Mouse (Mus musculus) spleen, adult 2 months (tissue): ENCODE measurements around the gene Dhx38.

Experiments
- CTCF ChIP-seq: fragments of 200-500 bp; IDR thresholded peaks from 2 replicates; pipeline ENCODE4 v1.5.1; 2011; ENCODE audit warnings: mild to moderate bottlenecking, inconsistent platforms; ENCODE audit not compliant: insufficient read depth, insufficient read length, insufficient replicate concordance; ENCODE audit errors: extremely low read depth
- POLR2A ChIP-seq: fragments of 200-500 bp; IDR thresholded peaks from 2 replicates; pipeline ENCODE4 v1.6.1; 2011; ENCODE audit warnings: low read depth, low read length, inconsistent platforms

DNA sequence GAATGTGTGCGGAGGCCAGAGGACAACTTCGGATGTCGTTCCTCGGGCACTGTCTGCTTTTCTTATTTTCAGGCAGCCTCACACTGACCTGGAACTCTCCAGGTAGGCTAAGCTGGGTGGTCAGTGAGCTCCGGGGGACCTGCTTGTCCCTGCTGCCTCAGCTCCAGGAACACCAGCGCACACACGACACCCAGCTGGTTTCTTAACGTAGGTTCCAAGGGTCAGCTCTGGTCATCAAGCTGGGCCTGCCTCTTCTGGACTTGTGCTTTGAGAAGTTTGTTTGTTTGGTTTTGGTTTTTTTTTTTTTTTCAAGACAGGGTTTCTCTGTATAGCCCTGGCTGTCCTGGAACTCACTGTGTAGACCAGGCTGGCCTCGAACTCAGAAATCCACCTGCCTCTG, 25.2 kb upstream of the Dhx38 start:
- TF ChIP-seq CTCF: no peak
- no peak for TF ChIP-seq POLR2A
